Mouse (Mus musculus) heart, embryonic 15.5 days (tissue): ENCODE measurements around the gene Rad9b. TPM values are rescaled to one million over a fixed set of nuclear protein-coding genes. Genes with fewer than 3 reads are reported as not detected.

Source experiments
- ATAC-seq: fragments of 200-750 bp; cut with Nextera tagmentation; replicated peaks from 2 replicates; pipeline ENCODE4 v1.8.0; 2017; ENCODE audit warnings: low read depth, moderate TSS enrichment; ENCODE audit not compliant: insufficient number of reproducible peaks, insufficient read depth, low FRiP score
- H3K27ac ChIP-seq: fragments of 300-500 bp; sonication (generic); 2 replicates; pipeline ENCODE4 v1.5.1; 2015; ENCODE audit warnings: mild to moderate bottlenecking, inconsistent platforms
- H3K27me3 ChIP-seq: fragments of 300-500 bp; sonication (generic); 2 replicates; pipeline ENCODE4 v1.6.1; 2015; ENCODE audit warnings: inconsistent platforms
- H3K36me3 ChIP-seq: fragments of 300-500 bp; sonication (generic); 2 replicates; pipeline ENCODE4 v1.6.1; 2015; ENCODE audit warnings: mild to moderate bottlenecking, inconsistent platforms
- H3K4me1 ChIP-seq: fragments of 300-500 bp; sonication (generic); replicated peaks from 2 replicates; pipeline ENCODE4 v1.6.1; 2015; ENCODE audit warnings: inconsistent platforms
- H3K4me2 ChIP-seq: fragments of 300-500 bp; sonication (generic); 2 replicates; pipeline ENCODE4 v1.6.1; 2015; ENCODE audit warnings: inconsistent platforms, mild to moderate bottlenecking, moderate library complexity
- H3K4me3 ChIP-seq: fragments of 300-500 bp; sonication (generic); 2 replicates; pipeline ENCODE4 v1.5.1; 2015; ENCODE audit warnings: mild to moderate bottlenecking, inconsistent platforms
- H3K9ac ChIP-seq: fragments of 300-500 bp; sonication (generic); 2 replicates; pipeline ENCODE4 v1.6.1; 2015; ENCODE audit warnings: mild to moderate bottlenecking, inconsistent platforms
- H3K9me3 ChIP-seq: fragments of 300-500 bp; sonication (generic); replicated peaks from 2 replicates; pipeline ENCODE4 v1.6.1; 2016; ENCODE audit warnings: inconsistent platforms
- WGBS: fragments of 180-500 bp; shearing (Covaris S2); methylation state at CpG from one replicate; pipeline ENCODE4 v1.1.7; 2015; ENCODE audit warnings: mixed read lengths; 5-methylcytosine and 5-hydroxymethylcytosine counted together
- polyA plus RNA-seq: library from polyadenylated mRNA; unstranded; fragments of >200 nt; fragmentation: Nextera tagmentation; extraction: Ambion mirVana; gene quantifications from 2 replicates; pipeline ENCODE4 v1.2.1, GENCODE M21; 2015

Gene Rad9b
- polyA plus RNA-seq, 1 experiment from 2014 or later = 7.2 TPM

DNA sequence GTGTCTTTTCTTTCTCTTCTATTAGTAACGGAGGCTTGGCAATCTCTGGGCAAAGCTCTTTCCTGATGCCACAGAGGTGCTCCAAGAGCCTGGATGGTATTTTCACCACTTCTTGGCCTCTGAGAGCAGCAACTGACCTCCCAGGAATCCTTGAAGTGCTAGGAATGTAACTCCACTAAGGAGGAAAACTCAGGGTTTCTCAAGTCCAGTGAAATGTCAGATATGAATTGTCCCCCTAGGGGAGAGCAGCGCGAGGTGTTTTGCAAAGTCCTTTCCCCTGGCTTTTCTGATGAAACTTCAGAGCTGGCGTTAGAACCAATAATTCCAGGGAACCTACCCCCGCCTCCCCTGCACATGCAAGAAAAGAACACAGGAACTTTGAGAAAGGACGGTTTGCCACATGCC lies 73.6 kb downstream of the Rad9b start:
- peaks cover 23% of the 10 kb centered on the region for H3K4me1 ChIP-seq
- ATAC-seq = no peak
- H3K27ac ChIP-seq = peak overlapping the region; percentile 5; the same call in 1 of the 2 replicates
- no peaks in the 10 kb centered on the region for H3K9me3 ChIP-seq
- H3K4me2 ChIP-seq = peak overlapping the region; percentile 51
- no peak overlapping the region for H3K9ac ChIP-seq
- peak overlapping the region; percentile 5; the same call in 1 of the 2 replicates for H3K4me3 ChIP-seq
- H3K36me3 ChIP-seq = no peaks in the 10 kb centered on the region
- WGBS = 21% methylated on average over 6 of the region's 6 CpGs
- no peaks in the 10 kb centered on the region for H3K27me3 ChIP-seq

DNA sequence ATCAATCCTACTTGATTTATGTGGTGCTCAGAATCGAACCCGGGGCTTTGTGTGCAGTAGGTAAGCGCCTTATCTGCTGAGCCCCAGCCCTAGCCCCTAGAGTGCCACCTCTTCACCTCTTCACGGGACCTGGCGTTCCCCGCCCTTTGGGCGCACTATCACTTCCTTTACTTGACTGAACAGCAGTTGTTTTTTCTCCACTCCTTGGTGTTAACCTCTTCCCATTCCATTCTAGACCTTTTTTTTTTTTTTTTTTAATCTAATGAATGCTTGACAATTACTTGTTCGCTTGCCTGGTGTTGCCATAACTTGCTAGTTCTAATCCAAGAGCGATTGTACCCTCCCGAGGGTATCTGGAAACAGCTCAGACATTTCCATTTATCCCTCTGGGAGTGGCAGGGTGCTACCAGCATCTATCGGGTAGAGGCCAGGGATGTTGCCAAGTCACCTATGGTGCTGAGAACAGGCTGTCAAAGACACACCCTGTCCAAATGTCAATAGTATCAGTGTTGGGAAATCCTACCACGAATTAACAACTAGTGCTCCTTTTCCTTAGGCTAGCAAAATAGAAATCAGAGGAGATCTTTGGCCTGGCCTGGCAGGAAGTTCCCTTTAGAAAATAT lies 74.1 kb downstream of the Rad9b start:
- no peak overlapping the region for H3K9ac ChIP-seq
- H3K27ac ChIP-seq = peak overlapping the region; percentile 5; the same call in 1 of the 2 replicates
- ATAC-seq = no peak

DNA sequence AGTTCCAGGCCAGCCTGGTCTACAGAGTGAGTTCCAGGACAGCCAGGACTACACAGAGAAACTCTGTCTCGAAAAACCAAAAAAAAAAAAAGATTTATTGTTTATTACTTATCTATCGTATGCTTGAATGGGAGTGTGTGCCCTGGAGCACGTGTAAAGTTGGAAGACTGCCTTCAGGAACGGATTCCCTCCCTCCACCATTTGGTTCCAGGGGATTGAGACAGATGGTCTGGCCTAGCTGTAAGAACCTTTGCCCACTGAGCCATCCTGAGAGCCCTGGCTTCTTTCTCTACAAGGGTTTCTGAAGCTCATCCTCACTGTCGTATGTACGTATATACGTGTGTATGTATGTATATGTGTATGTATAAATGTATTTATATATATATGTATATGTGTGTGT lies 75.1 kb downstream of the Rad9b start:
- Histone ChIP-seq H3K4me3 (no peak overlapping the region), H3K4me2 (no peak overlapping the region), H3K9ac (no peak overlapping the region), H3K27ac (no peak overlapping the region), H3K27me3 (no peaks in the 10 kb centered on the region), H3K9me3 (no peaks in the 10 kb centered on the region), H3K4me1 (peaks cover 19% of the 10 kb centered on the region), H3K36me3 (no peaks in the 10 kb centered on the region)
- no peak for ATAC-seq
- 82% methylated on average over 7 of the region's 7 CpGs for WGBS

More for the DNA sequence above, 74.1 kb downstream of the Rad9b start:
- no peaks in the 10 kb centered on the region for H3K9me3 ChIP-seq
- H3K4me2 ChIP-seq = peak overlapping the region; percentile 51; the same call in 1 of the 2 replicates
- no peaks in the 10 kb centered on the region for H3K36me3 ChIP-seq
- H3K4me1 ChIP-seq = peaks cover 19% of the 10 kb centered on the region
- WGBS = 67% methylated on average over 12 of the region's 12 CpGs
- no peaks in the 10 kb centered on the region for H3K27me3 ChIP-seq
- H3K4me3 ChIP-seq = no peak overlapping the region

GRCm38 (mm10) chr5:122274785-122275184 lies 79.2 kb downstream of the Rad9b start:
- Histone ChIP-seq H3K27ac (no peak overlapping the region), H3K27me3 (no peaks in the 10 kb centered on the region), H3K36me3 (no peaks in the 10 kb centered on the region), H3K9me3 (no peaks in the 10 kb centered on the region), H3K9ac (no peak overlapping the region), H3K4me1 (0 out of 2 replicates have a peak, but pooled peaks cover 2% of the 10 kb centered on the region), H3K4me2 (no peak overlapping the region), H3K4me3 (no peak overlapping the region)
- ATAC-seq = no peak; the same call in 1 of the 2 replicates
- 29% methylated on average over 5 of the region's 5 CpGs for whole genome bisulfite sequencing

Other genes with a start within 250 kb of the Rad9b start
- gene Ccdc63, start 213.4 kb downstream of the Rad9b start, polyA plus RNA-seq = 0.16 and 0.42 TPM in 2 replicates
- gene Ppp1cc, start 196.0 kb downstream of the Rad9b start, polyA plus RNA-seq = 198 and 233 TPM in 2 replicates
- 2.6 and 4.1 TPM in 2 replicates for gene Hvcn1, start 147.4 kb downstream of the Rad9b start, polyA plus RNA-seq
- 2.5 and 3.3 TPM in 2 replicates for gene Tctn1, start 89.8 kb downstream of the Rad9b start, polyA plus RNA-seq
- 11.9 and 12.2 TPM in 2 replicates for gene Pptc7, start 69.9 kb downstream of the Rad9b start, polyA plus RNA-seq
- 177 and 206 TPM in 2 replicates for gene Vps29, start 136 bp upstream of the Rad9b start, polyA plus RNA-seq
- 49.4 and 51.7 TPM in 2 replicates for gene Gpn3, start 17.6 kb upstream of the Rad9b start, polyA plus RNA-seq
- gene Fam216a, start 18.1 kb upstream of the Rad9b start, polyA plus RNA-seq = 43.7 and 53.7 TPM in 2 replicates
- 98.6 and 103 TPM in 2 replicates for gene Arpc3, start 37.6 kb upstream of the Rad9b start, polyA plus RNA-seq
- gene Anapc7, start 67.5 kb upstream of the Rad9b start, polyA plus RNA-seq = 30.2 and 38.5 TPM in 2 replicates
- 288 and 291 TPM in 2 replicates for gene Atp2a2, start 148.0 kb upstream of the Rad9b start, polyA plus RNA-seq